Mouse (Mus musculus): Measurements from ENCODE around the gene Skil. TPM values are rescaled to one million over a fixed set of nuclear protein-coding genes. Genes with fewer than 3 reads are reported as not detected.

Gene Skil
- 10 to 100 TPM; 11.4 to 18.7 (median 14.9) TPM for total RNA-seq (2022)

DNA sequence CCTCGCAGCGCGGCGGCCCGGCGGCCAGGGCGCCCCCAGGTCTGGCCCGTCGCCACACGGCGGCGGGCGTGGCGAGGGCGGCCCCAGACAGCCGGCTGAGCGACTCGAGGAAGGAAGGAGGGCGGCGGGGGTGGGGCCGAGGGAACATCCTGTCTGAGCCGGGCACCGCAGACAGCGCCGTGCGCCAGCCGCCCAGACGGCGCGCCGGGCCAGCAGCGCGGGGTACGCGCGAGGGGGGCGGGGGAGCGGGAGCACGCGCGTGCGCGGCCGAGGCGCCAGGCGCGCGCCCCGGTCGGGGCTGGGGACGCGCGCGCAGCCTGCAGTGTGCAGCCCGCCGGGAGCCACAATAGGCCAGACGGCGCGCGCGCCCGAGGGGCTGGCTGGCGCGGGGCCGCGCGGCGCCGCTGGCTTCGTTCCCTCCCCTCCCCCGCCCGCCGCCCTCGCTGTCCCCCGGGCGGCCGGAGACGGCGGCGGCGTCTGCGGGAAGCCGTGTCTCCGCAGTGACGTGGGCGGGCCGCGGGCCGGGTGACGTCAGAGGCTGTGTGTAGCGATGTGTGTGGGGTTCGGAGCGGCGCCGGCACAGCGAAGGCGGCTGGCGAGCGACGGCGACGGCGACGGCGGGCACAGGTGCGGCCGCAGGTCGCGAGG lies at the start of gene Skil:
TSS of gene Skil (plus strand) at position 528 of the 648 bp plus-strand sequence.
- peak; percentile 89 for DNase-seq (ENCODE audit: low spot score)

- no peak for DNase-seq (ENCODE audit: low spot score)
These were observed 47.6 kb upstream of the Skil start for GRCm38 (mm10) chr3:31047263-31047662.

- DNase-seq (ENCODE audit: low spot score) = no peak
These were observed 45.8 kb upstream of the Skil start for GRCm38 (mm10) chr3:31049087-31049486.

DNA sequence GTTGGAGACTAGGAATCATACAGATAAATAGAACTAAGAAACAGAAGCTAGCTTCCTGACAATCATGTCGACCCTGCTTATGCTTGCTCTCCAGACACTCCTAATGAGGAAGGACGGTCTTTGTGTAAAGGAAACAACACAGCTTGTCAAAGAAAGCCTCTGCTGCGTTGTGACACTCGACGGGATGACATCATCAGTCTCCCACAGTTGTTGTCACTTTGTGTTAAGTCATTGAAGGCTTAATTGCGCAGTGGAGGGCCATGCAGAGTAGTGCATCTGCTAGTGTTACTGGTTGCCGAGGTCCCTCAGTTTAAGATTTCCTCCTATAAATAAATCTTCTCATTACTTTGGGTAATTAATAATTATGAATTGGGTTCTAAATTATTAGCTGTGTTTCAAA lies 44.5 kb upstream of the Skil start:
- DNase-seq (ENCODE audit: low spot score) = no peak

DNA sequence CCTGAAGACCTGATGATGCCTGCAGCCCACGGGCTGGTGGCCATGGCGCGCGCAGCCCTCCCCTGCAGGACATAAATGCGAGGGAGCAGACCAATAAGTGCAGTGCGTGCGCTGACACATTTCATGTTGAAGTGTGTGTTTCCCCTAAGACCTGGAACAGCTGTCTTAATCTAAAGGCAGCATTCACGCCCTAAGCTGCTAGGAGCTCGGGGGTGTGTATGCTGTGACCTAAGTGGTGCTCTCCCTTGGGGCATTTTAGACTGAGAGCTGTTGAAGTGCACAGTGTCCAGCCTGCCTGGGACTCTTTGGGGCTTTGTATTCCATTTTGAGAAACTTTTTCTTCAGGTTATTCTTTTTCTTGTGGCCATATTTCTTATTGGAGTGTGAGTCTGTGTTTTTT lies 43.1 kb upstream of the Skil start:
- no peak for DNase-seq (ENCODE audit: low spot score)

DNA sequence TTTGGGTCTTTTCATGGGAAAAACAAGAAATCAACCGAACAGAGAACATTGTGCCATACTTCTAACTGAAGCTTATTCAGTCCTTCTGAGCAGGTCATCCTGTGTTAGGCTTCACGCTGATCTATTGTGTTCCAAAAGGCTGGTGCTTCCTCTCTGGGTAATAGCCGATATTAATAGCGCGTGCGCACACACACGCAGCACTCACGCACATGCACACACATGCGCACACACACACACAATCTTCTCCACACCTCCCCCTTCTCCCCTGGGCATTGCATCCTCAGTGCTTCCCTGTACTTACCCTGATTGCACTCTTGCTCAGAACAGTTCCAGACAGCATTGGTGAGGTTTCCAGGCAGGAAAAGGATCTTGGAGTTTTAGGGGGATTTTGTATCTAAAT lies 41.7 kb upstream of the Skil start:
- no peak for DNase-seq (ENCODE audit: low spot score)

GRCm38 (mm10) chr3:31054888-31055287 lies 40.0 kb upstream of the Skil start:
- DNase-seq (ENCODE audit: low spot score) = no peak

GRCm38 (mm10) chr3:31056047-31056650 lies 38.7 kb upstream of the Skil start:
- peak; percentile 36 for DNase-seq (ENCODE audit: low spot score)

DNA sequence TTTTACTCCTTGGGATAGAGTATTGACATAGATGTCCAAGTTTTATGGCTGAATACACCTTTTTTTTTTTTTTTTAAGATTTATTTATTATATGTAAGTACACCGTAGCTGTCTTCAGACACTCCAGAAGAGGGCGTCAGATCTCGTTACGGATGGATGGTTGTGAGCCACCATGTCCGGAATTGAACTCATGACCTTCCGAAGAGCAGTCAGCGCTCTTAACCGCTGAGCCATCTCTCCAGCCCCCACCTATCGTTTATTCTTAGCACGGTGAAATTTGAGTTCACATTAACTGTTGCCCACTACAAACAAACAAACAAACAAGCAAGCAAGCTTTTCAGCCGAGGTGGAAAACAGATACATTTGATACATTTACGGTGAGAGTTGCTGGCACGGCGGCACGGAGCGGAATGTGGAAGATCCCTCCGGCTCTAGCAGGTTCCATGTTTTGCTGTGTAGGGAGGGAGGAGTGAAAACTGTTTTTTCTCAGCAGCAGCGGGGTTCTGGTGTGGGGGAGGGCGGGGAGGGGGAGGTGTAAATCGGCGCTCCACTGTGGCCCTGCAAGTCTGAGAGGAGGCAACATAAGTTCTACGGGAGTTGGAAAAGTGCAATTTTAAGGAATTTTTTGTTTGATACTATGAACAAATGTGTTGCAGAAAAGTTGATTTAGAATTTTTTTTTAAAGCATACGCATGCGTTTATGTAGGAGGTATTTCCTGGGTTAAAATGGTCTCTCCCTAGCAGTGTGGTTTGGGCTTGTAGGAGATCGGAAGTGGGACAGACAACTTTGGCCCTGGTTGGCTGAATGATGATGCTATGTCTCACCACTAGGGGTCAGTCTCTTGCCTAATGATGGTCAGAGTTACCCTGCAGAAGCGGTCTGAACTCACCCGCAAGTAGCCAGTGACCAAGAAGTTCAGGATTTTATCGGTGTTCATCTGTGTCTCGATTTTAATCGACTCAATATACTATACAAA lies 37.9 kb upstream of the Skil start:
- DNase-seq (ENCODE audit: low spot score) = peak; percentile 94

DNA sequence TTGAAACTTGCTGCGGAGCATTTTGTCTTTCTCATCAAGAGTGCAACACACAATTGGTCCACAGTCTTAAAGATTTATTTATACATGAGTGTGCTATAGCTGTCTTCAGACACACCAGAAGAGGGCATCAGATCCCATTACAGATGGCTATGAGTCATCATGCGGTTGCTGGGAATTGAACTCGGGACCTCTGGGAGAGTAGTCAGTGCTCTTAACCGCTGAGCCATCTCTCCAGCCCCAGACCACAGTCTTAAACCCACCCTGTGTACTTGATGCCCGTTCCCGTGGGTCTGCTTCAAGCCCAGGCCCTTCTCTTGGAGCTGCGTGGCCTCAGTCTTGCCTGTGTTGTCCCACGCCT lies 34.1 kb upstream of the Skil start:
- no peak for DNase-seq (ENCODE audit: low spot score)

- DNase-seq (ENCODE audit: low spot score) = peak; percentile 20
These were observed 33.6 kb upstream of the Skil start for GRCm38 (mm10) chr3:31061103-31061785.

GRCm38 (mm10) chr3:31061786-31062120 lies 33.1 kb upstream of the Skil start:
- no peak for DNase-seq (ENCODE audit: low spot score)

DNA sequence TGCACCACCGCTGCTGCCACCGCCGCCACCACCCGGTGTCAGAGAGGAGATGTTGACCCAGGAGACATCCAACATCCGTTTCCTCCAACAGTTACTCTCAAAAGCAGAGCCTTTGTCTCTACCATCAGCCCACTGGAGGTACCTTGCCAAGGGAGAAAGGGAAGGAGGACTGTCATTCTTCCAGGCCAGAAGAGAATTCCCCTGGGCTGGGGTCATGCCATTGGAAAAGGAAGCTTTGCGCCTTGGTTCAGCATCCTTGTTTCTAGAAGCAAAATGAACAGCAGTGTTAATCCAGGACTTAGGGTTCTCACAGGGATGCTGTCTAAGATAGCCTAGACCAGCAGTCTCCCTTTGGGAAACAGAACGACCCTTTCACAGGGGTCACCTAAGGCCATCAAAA lies 32.5 kb upstream of the Skil start:
- DNase-seq (ENCODE audit: low spot score) = no peak

DNA sequence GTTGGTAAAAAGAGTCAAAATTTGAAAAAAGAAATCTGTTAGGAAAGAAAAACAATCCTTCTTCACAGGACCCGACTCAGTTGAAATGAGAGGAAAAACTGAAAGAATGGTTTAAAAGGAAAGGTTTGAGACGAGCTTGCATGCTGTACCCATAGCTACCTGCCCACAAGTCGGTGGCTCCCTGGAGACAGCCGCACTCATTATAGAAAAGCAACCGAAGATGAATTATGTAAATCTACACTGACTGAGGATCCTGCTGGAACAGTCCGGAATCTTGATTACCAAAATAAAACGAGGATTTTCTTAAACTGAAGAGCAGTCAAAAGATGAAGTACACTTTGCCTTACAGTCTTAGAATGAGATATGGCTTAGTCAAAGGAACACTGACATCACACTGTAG lies 26.4 kb upstream of the Skil start:
- DNase-seq (ENCODE audit: low spot score) = no peak

- DNase-seq (ENCODE audit: low spot score) = no peak
These were observed 23.1 kb upstream of the Skil start for GRCm38 (mm10) chr3:31071804-31072203.

- peak; percentile 29 for DNase-seq (ENCODE audit: low spot score)
These were observed 19.1 kb upstream of the Skil start for GRCm38 (mm10) chr3:31075808-31076207.

DNA sequence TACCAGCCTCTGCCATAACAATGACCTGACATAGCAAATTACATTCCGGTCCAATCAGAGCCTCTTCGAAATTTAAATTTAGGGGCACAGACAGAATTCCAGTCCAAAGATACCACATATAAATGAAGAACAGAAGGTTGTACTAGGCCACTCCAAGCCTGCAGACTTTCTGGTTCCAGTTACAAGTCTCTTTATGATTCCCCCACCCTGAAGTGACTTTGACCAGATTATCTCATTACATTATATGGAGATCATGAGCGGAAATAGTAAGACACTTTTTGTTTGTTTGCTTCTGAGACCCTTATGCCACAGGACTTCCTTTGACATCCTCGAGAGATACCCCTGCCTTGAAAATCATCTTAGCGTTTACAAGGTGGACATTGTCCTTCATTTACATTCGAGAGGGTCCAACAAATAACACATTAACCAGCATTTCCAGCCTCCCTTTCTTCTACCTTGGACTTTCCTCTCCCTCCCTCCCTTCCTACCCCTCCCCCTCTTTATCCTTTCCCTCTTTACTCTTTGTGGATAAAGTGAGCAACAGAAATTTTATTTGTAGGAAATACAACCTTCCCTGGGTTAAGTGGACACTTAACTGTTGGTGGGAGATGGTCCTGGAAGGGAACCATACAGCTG lies 17.7 kb upstream of the Skil start:
- no peak for DNase-seq (ENCODE audit: low spot score)

DNA sequence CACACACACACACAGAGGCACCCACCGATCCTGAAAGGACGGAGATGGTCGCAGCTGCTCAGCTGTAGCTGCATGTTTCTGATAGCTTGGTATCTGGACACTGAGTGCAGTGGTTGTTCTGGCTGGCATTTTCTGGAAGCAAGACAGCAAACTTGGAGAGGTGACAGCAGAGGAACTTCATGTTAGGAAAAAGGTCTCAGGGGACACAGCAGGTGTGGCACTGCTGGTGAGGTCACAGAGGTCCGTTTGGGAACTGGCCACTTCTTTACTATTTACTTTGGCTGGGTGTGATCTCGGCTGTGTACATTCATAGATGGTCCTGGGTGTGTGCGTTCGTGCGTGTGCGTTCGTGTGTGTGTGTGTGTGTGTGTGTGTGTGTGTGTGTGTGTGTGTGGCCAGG lies 15.4 kb upstream of the Skil start:
- no peak for DNase-seq (ENCODE audit: low spot score)

GRCm38 (mm10) chr3:31080791-31081502 lies 13.9 kb upstream of the Skil start:
- no peak for DNase-seq (ENCODE audit: low spot score)

DNA sequence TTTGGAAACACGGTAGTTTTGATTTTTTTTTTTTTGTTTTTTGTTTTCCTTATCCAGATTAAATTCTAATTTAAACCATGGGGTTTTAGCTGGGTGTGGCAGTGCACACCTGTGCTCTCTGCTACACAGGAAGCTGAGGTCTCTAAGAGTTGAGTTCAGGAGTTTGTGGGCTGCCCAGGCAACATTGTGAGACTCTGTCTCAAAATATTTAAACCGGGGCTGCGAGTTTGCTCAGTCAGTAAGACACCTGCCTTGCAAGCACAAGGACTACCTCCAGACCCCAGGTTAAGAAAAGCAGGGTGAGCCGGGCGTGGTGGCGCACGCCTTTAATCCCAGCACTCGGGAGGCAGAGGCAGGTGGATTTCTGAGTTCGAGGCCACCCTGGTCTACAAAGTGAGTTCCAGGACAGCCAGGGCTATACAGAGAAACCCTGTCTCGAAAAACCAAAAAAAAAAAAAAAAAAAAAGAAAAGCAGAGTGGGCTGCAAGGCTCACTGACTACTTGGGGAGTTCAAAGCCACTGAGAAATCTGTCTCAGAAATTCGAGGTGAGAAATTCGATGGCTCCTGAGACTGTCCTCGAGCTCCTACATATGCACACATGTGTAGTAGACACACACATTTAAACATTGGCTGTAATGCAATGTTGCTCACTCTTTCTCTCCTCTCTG lies 11.9 kb upstream of the Skil start:
- no peak for DNase-seq (ENCODE audit: low spot score)

Data from heart, adult 8-10 months (tissue).